Mouse (Mus musculus) kidney, postnatal 10 days (tissue): ENCODE measurements around the gene Snx15.

ENCODE experiments used
- DNase-seq: peaks from one replicate; pipeline ENCODE4 v3.0.0; 2021; ENCODE audit warnings: mixed read lengths

The Snx15 gene

DNA sequence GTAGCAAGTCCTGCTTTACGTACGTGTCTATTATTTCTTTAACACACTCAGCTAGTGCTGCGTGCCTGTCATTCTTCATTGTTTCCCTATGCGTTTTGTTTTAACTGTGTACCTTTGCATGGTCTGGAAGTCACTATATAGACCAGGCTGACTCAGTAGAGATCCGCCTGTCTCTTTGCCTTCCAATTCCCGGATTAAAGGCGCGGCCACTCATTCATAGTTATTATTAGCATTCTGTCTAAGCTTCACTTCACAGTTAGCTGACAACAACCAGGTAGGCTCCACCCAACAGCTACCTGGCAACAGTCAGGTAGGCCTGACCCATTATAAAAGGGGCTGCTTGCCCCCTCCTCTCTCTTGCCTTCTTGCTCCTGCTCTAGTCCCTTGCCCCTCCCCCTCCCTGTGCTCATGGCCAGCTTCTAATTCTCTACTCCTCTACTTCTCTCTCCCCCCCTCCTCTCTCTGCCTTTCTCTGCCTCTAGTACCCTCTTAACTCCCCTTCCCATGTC is 9.4 kb downstream of the Snx15 start:
- peak; percentile 45 for DNase-seq

DNA sequence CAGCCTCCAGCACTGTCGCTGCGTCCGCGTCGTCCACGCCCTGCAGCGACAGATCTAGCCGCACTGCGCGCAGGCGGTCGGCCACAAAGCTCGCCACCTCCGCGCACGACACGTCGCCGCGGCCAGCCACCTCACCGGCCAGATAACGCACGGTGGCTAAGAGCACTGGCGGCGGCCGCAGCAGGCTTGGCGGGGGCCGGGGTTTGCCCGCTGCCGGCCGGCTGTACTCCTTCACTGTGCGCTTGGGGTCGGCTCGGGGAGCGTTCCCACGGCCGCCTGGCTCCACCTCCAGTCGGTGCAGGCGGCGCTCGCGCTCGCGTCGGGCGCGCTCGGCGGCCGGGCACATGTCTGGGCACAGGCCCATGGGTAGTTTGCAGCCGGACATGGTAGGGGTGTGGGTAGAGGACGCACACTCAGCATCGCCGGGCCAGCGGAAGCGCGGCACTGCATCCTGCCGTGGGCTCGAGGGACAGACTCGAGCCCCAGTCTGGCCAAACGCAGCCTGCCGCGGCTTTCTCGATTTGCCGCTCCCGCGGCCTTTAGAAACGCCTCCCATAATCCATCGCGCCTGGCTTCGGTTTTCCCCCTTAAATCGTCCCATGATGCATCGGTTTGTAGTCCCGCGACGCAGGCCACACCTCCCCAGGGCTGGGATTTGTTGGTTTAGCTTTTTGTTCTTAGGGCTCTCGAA is 10.0 kb downstream of the Snx15 start, which contains the start of gene Sac3d1:
Gene Sac3d1 (minus strand): TSS at position 665 of the 691 bp plus-strand sequence.
- peak; percentile 92 for DNase-seq

DNA sequence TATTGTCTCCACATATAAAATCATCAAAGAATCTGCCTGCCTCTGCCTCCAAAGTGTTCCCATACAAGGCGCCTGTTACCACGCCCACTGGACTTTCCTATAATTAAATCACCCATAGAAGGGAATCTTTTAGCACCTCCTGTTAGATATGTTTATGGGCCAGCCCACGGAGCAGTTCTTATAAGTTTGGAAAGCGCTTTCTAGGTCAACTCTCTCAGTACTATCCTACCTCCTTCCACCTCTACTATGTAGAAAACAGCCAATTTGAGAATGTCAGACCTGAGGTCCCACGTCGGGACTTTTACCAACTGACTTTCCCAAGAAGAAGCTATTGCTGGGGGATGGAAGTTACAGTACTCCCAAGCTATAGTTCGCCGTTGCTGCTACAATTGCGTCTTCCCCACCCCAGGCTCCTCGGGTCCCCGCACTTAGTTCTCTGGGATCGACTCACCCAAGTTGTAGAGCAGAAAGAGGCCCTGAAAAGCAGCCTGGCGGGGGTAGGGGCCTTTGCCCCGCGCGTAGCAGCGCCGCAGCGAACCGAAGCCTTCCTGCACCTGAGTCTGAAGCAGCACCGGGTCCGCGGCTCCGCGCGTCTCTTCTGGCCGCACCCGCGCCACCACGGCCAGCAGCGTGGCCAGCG is 10.6 kb downstream of the Snx15 start:
- DNase-seq: no peak

GRCm38 (mm10) chr19:6116113-6116850 is 11.8 kb downstream of the Snx15 start:
- no peak for DNase-seq

- DNase-seq: no peak
Observed at GRCm38 (mm10) chr19:6113116-6113515, 15.0 kb downstream of the Snx15 start.

DNA sequence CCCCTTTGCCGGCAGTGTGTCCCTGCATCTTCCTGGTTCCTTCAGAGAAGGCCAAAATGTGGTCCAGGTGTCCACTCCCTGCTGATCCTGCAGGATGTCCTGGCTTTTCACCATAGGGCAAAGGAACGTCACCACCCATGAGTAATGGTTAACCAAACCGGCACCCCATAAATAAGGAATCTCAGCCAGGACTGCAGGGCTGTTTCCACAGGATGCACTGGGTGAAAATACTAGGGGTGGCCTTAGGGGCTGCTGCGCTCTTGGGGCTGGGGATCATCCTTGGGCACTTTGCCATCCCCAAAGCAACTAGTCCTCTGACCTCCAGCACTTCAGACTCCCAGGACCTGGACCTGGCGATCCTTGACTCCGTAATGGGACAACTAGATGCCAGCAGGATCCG is 22.5 kb downstream of the Snx15 start, which contains the start of gene Naaladl1:
Gene Naaladl1 (plus strand): TSS at position 197 of the 400 bp plus-strand sequence.
- no peak for DNase-seq

DNA sequence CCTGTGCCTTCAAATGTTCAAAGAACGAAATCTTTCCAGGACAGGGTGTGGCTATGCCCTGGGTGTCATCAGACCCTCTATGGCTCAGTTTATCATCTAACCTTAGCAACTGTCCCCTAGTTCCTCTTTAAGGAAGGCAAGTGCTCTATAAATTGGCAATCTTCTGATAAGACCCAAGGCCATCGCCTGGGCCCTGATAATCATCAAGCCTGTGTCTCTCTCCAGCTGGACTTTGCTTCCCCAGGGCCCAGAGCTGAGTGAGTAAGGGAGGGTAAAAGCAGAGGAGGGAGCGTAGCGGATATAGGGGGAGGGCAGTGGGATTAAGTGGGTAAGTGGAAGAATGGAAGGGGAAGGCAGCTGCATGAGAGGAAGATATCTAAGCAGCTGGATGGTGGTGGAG is 23.6 kb downstream of the Snx15 start:
- no peak for DNase-seq

- DNase-seq: no peak
Observed at GRCm38 (mm10) chr19:6102169-6102853, 25.8 kb downstream of the Snx15 start.

DNA sequence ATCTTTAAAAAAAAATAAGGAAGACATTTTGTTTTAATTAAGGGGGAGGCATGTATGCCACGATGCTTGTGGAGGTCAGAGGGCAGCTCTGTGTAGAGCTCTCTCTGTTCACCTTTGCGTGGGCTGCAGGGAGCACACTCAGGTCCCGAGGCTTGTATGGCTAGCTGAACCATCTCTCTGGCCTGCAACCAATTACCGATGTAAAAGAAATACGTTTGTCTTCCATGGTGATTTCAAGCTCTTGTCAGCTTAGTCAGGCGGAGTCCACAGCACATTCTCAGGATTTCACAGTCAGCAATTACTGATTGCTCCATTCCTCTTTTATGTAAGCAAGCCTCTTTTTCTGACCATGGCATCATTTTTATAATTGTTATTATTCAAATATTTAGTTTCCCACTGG is 26.9 kb downstream of the Snx15 start:
- DNase-seq: no peak

DNA sequence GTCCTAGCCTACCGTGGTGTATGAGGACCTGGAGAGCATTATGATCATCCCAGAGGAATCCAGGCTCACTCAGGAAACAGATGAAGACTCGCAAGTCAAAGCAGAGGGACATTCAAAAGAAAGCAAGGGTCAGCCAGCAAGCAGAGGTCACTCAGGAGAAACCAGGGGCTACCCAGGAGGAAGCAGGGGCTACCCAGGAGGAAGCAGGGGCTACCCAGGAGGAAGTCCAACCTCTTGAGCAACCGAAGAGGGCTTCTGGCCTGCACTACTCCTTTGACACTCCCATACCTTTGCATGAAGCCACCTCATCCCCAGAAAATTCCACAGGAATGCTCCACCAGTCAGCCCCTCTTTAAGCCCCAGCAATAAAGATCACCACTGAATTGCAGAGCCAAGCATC is 30.3 kb downstream of the Snx15 start:
- DNase-seq: peak; percentile 46

DNA sequence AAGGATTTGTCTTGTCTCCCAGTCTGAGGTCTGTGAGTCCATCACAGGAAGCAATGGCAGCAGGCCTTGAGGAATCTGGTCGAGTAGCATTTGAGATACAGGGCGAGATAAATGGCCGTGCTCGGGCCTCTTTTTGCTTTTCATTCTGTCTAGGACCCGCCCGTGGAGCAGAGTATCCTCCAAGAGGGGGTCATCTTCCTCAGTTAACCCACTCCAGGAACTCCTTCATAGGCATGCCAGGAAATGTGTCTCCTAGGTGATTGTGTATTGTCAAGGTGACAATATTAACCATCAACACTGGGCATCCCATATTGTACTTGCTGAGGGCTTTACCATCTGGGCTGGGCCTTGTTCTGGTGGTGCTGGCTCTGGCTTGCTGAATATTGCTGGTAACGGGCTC is 34.0 kb downstream of the Snx15 start, which contains the start of gene AC131692.1:
Gene AC131692.1 (plus strand): TSS at position 301 of the 400 bp plus-strand sequence.
- DNase-seq: no peak

GRCm38 (mm10) chr19:6088841-6089240 is 39.3 kb downstream of the Snx15 start:
- DNase-seq: no peak

- peak; percentile 78 for DNase-seq
Observed at GRCm38 (mm10) chr19:6085417-6085879, 42.7 kb downstream of the Snx15 start.

DNA sequence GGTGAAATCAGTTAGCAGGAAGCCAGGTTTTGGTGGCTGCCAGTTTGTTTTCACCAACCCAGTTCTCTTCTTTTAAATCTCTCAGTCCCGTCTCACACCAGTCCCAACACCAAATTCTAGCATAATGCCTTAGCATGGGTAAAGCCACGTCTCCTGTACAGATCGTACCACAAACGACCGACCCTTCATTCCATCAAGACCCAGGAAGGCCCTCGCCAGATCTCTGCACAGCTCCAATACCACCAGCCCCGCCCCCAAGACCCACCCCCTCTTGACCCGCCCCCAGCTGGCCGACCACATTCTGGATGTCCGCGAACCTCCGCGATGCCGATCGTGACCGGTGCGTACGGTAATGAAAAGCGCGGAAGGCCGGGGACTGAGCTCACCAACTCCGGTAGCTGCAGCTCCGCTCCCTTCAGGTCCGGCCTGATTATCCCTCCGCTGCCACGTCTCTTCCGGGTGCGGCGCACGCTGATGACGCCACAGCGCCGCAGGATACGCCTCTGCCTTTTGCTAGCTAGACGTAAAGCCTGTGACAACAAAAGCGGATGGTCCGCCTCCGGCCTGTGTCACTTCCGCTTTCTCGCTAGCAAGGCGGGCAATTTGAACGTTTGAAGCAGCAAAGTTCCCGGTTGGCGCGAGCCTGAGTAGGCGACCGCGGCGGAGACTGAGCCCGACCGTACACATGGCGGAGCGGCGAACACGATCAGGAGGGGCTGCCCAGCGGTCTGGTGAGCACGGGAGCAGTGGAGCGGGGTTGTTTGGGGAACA is 43.4 kb downstream of the Snx15 start, which contains the start of the genes Zfpl1 and Cdca5:
Gene Zfpl1 (minus strand): TSS at position 479 of the 771 bp plus-strand sequence.
Gene Cdca5 (plus strand): TSS at position 506 of the 771 bp plus-strand sequence.
- peak; percentile 98 for DNase-seq

GRCm38 (mm10) chr19:6082156-6082555 is 45.9 kb downstream of the Snx15 start, which contains the start of gene Gm28374:
Gm28374 (minus strand) TSS chr19:6082256.
- no peak for DNase-seq

DNA sequence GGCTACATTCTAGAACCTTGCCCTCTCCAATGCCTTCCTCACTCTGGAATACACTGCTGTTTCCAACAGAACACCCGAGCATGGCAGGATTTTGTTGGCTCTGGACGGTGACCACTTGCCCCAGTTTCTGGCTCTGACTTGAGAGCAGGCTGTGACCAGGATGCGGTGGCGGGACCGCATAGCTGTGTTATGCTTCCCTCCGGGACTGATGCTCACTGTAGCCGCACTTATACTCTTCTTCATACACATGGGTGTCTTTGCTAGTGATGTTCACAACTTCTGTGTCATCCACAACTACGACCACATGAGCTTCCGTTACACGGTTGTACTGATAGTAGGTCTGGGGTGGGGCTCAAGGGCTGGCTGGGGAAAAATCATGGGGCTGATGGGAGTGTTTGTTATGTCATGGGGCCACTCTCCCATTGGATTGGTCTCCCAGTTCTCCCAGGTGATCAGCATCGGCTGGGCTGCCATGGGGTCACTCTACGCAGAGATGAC is 48.1 kb downstream of the Snx15 start, which contains the start of gene Tmem262:
Gene Tmem262 (plus strand): TSS at position 51 of the 498 bp plus-strand sequence.
- no peak for DNase-seq

DNA sequence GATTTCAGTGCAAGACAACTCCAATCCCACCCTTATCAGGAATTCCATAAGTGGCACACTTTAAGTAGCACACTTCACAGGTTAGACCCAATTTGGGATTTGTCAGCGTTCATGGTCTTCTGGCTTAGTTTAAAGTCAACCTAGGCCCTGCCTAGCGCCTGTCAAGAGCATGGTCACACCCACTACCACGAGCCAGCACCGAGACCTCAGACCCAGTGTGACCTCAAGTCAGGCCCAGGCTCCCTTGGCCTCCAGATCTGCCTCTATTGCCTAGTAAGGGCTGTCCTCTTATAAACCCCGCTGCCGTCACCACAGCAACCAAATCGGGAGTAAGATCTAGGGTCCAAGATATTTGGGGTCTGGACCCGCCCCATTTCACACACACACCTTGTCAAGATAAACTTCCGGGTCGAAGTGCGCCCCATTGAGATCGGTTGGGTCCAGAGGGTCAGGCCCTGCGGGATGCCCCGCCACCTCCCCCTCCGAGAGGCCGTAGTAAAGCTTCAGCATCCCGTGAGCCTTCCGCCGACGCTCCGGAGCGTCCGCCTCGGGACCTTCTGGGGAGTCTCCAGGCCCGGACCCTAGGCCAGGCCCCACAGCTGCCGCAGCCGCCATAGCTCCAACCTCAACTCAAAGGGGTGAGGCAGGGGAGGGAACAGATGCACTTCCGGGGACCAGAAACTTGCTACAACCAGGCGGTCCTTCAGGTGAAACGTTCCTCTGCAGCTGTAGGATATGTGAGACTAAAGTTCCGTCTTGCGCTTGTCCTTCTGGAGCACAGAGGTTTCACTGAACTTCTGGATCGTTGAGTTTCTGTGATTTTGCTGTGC is 51.3 kb downstream of the Snx15 start, which contains the start of gene Vps51:
Gene Vps51 (minus strand): TSS at position 668 of the 830 bp plus-strand sequence.
- peak; percentile 91 for DNase-seq

- no peak for DNase-seq
Observed at GRCm38 (mm10) chr19:6073889-6074288, 54.2 kb downstream of the Snx15 start.

GRCm38 (mm10) chr19:6071261-6071660 is 56.8 kb downstream of the Snx15 start:
- DNase-seq: peak; percentile 18
